Mouse (Mus musculus): ENCODE measurements around the gene Camk2d. TPM values are rescaled to one million over a fixed set of nuclear protein-coding genes. Genes with fewer than 3 reads are reported as not detected.

The Camk2d gene
- polyA plus RNA-seq, 1 experiment from 2014 or later: 37.8 TPM

GRCm38 (mm10) chr3:126699740-126700139 lies 103.6 kb downstream of the Camk2d start:
- no peak overlapping the region for H3K4me2 ChIP-seq (replicated peaks)
- no peak overlapping the region for H3K27ac ChIP-seq
- ATAC-seq: no peak
- no peaks in the 10 kb centered on the region for H3K36me3 ChIP-seq
- H3K27me3 ChIP-seq (replicated peaks): no peaks in the 10 kb centered on the region
- 0 out of 2 replicates have a peak, but pooled peaks cover 2% of the 10 kb centered on the region for H3K4me1 ChIP-seq (replicated peaks)
- H3K4me3 ChIP-seq (replicated peaks): no peak overlapping the region
- 73% methylated on average over 3 of the region's 3 CpGs for WGBS
- H3K9me3 ChIP-seq: no peaks in the 10 kb centered on the region
- H3K9ac ChIP-seq: no peak overlapping the region

GRCm38 (mm10) chr3:126701067-126701466 lies 105.0 kb downstream of the Camk2d start:
- H3K4me1 ChIP-seq (replicated peaks): 0 out of 2 replicates have a peak, but pooled peaks cover 2% of the 10 kb centered on the region
- H3K27me3 ChIP-seq (replicated peaks): no peaks in the 10 kb centered on the region
- no peak overlapping the region for H3K4me2 ChIP-seq (replicated peaks)
- H3K4me3 ChIP-seq (replicated peaks): no peak overlapping the region
- no peaks in the 10 kb centered on the region for H3K36me3 ChIP-seq
- no peak overlapping the region for H3K9ac ChIP-seq
- H3K9me3 ChIP-seq: no peaks in the 10 kb centered on the region
- no peak overlapping the region for H3K27ac ChIP-seq
- WGBS: 82% methylated on average over 6 of the region's 6 CpGs
- no peak for ATAC-seq

GRCm38 (mm10) chr3:126701586-126701985 lies 105.5 kb downstream of the Camk2d start:
- ATAC-seq: no peak
- WGBS: 83% methylated on average over 6 of the region's 6 CpGs
- Histone ChIP-seq H3K36me3 (no peaks in the 10 kb centered on the region), H3K4me2 (replicated peaks) (no peak overlapping the region), H3K9me3 (no peaks in the 10 kb centered on the region), H3K4me1 (replicated peaks) (0 out of 2 replicates have a peak, but pooled peaks cover 2% of the 10 kb centered on the region), H3K27me3 (replicated peaks) (no peaks in the 10 kb centered on the region), H3K4me3 (replicated peaks) (no peak overlapping the region), H3K27ac (no peak overlapping the region), H3K9ac (no peak overlapping the region)

- Histone ChIP-seq H3K4me2 (replicated peaks) (no peak overlapping the region), H3K9me3 (no peaks in the 10 kb centered on the region), H3K4me3 (replicated peaks) (no peak overlapping the region), H3K27me3 (replicated peaks) (no peaks in the 10 kb centered on the region), H3K27ac (no peak overlapping the region), H3K4me1 (replicated peaks) (no peaks in the 10 kb centered on the region), H3K36me3 (no peaks in the 10 kb centered on the region), H3K9ac (no peak overlapping the region)
- ATAC-seq: no peak
- 84% methylated on average over 1 of the region's 1 CpGs for WGBS
These were observed 109.4 kb downstream of the Camk2d start for GRCm38 (mm10) chr3:126705490-126705889.

- no peak overlapping the region for H3K27ac ChIP-seq
These were observed 118.2 kb downstream of the Camk2d start for GRCm38 (mm10) chr3:126714281-126714680.

GRCm38 (mm10) chr3:126723021-126723449 lies 126.9 kb downstream of the Camk2d start:
- Histone ChIP-seq H3K9ac (no peak overlapping the region), H3K4me3 (replicated peaks) (no peak overlapping the region), H3K4me2 (replicated peaks) (no peak overlapping the region), H3K36me3 (no peaks in the 10 kb centered on the region), H3K4me1 (replicated peaks) (no peaks in the 10 kb centered on the region), H3K9me3 (no peaks in the 10 kb centered on the region), H3K27me3 (replicated peaks) (no peaks in the 10 kb centered on the region), H3K27ac (no peak overlapping the region)
- WGBS: 89% methylated on average over 5 of the region's 5 CpGs
- ATAC-seq: no peak

More at GRCm38 (mm10) chr3:126714281-126714680, 118.2 kb downstream of the Camk2d start:
- Histone ChIP-seq H3K4me1 (replicated peaks) (no peaks in the 10 kb centered on the region), H3K4me2 (replicated peaks) (no peak overlapping the region), H3K4me3 (replicated peaks) (no peak overlapping the region), H3K27me3 (replicated peaks) (no peaks in the 10 kb centered on the region), H3K36me3 (no peaks in the 10 kb centered on the region), H3K9ac (no peak overlapping the region), H3K9me3 (no peaks in the 10 kb centered on the region)
- WGBS: 88% methylated on average over 1 of the region's 1 CpGs
- no peak for ATAC-seq

GRCm38 (mm10) chr3:126723458-126723857 lies 127.4 kb downstream of the Camk2d start:
- Histone ChIP-seq H3K9ac (no peak overlapping the region), H3K27ac (no peak overlapping the region), H3K27me3 (replicated peaks) (no peaks in the 10 kb centered on the region), H3K4me2 (replicated peaks) (no peak overlapping the region), H3K4me3 (replicated peaks) (no peak overlapping the region), H3K9me3 (no peaks in the 10 kb centered on the region), H3K4me1 (replicated peaks) (no peaks in the 10 kb centered on the region), H3K36me3 (no peaks in the 10 kb centered on the region)
- no peak for ATAC-seq
- 69% methylated on average over 5 of the region's 5 CpGs for WGBS

GRCm38 (mm10) chr3:126725647-126726046 lies 129.5 kb downstream of the Camk2d start:
- no peaks in the 10 kb centered on the region for H3K4me1 ChIP-seq (replicated peaks)

GRCm38 (mm10) chr3:126727387-126727786 lies 131.3 kb downstream of the Camk2d start:
- no peak for ATAC-seq
- Histone ChIP-seq H3K9me3 (no peaks in the 10 kb centered on the region), H3K4me2 (replicated peaks) (no peak overlapping the region), H3K4me1 (replicated peaks) (no peaks in the 10 kb centered on the region), H3K27ac (no peak overlapping the region), H3K9ac (no peak overlapping the region), H3K4me3 (replicated peaks) (no peak overlapping the region), H3K36me3 (no peaks in the 10 kb centered on the region), H3K27me3 (replicated peaks) (no peaks in the 10 kb centered on the region)
- 97% methylated on average over 4 of the region's 4 CpGs for WGBS

More at GRCm38 (mm10) chr3:126725647-126726046, 129.5 kb downstream of the Camk2d start:
- Histone ChIP-seq H3K36me3 (no peaks in the 10 kb centered on the region), H3K27me3 (replicated peaks) (no peaks in the 10 kb centered on the region), H3K4me2 (replicated peaks) (no peak overlapping the region), H3K9me3 (no peaks in the 10 kb centered on the region), H3K27ac (no peak overlapping the region), H3K4me3 (replicated peaks) (no peak overlapping the region), H3K9ac (no peak overlapping the region)
- ATAC-seq: no peak
- 83% methylated on average over 9 of the region's 9 CpGs for WGBS

GRCm38 (mm10) chr3:126730411-126730810 lies 134.3 kb downstream of the Camk2d start:
- Histone ChIP-seq H3K4me2 (replicated peaks) (no peak overlapping the region), H3K9ac (no peak overlapping the region), H3K27me3 (replicated peaks) (no peaks in the 10 kb centered on the region), H3K9me3 (no peaks in the 10 kb centered on the region), H3K27ac (no peak overlapping the region), H3K4me3 (replicated peaks) (no peak overlapping the region), H3K4me1 (replicated peaks) (no peaks in the 10 kb centered on the region), H3K36me3 (no peaks in the 10 kb centered on the region)
- 89% methylated on average over 5 of the region's 5 CpGs for WGBS
- ATAC-seq: no peak

- Histone ChIP-seq H3K27me3 (replicated peaks) (no peaks in the 10 kb centered on the region), H3K9ac (no peak overlapping the region), H3K27ac (no peak overlapping the region), H3K4me2 (replicated peaks) (no peak overlapping the region), H3K4me1 (replicated peaks) (no peaks in the 10 kb centered on the region), H3K36me3 (no peaks in the 10 kb centered on the region), H3K9me3 (no peaks in the 10 kb centered on the region), H3K4me3 (replicated peaks) (no peak overlapping the region)
- ATAC-seq: no peak
- 83% methylated on average over 2 of the region's 2 CpGs for WGBS
These were observed 136.2 kb downstream of the Camk2d start for GRCm38 (mm10) chr3:126732323-126732722.

GRCm38 (mm10) chr3:126734533-126734932 lies 138.4 kb downstream of the Camk2d start:
- Histone ChIP-seq H3K27me3 (replicated peaks) (no peaks in the 10 kb centered on the region), H3K9me3 (no peaks in the 10 kb centered on the region), H3K27ac (no peak overlapping the region), H3K4me2 (replicated peaks) (no peak overlapping the region), H3K4me3 (replicated peaks) (no peak overlapping the region), H3K9ac (no peak overlapping the region), H3K36me3 (no peaks in the 10 kb centered on the region), H3K4me1 (replicated peaks) (no peaks in the 10 kb centered on the region)
- no peak for ATAC-seq
- 96% methylated on average over 2 of the region's 2 CpGs for WGBS

- H3K4me2 ChIP-seq (replicated peaks): no peak overlapping the region
- H3K4me1 ChIP-seq (replicated peaks): no peaks in the 10 kb centered on the region
- H3K27me3 ChIP-seq (replicated peaks): no peaks in the 10 kb centered on the region
- no peak overlapping the region for H3K4me3 ChIP-seq (replicated peaks)
- H3K27ac ChIP-seq: no peak overlapping the region
- H3K9ac ChIP-seq: no peak overlapping the region
- no peaks in the 10 kb centered on the region for H3K36me3 ChIP-seq
- no peak for ATAC-seq
- H3K9me3 ChIP-seq: no peaks in the 10 kb centered on the region
- 82% methylated on average over 5 of the region's 5 CpGs for WGBS
These were observed 139.1 kb downstream of the Camk2d start for GRCm38 (mm10) chr3:126735211-126735610.
